Mouse (Mus musculus) heart, postnatal 0 days (tissue): Measurements from ENCODE around the gene Caskin2.

Source experiments
- CTCF ChIP-seq: IDR thresholded peaks from 2 replicates; pipeline ENCODE4 v1.5.1; 2016; ENCODE audit warnings: antibody characterized with exemption, control low read depth, low read depth
- EP300 ChIP-seq: IDR thresholded peaks from 2 replicates; pipeline ENCODE4 v1.6.1; 2016; ENCODE audit warnings: antibody characterized with exemption, low read depth

GRCm38 (mm10) chr11:115833021-115833513, 19.6 kb upstream of the Caskin2 start:
- TF ChIP-seq CTCF (no peak), EP300 (no peak)
